Mouse (Mus musculus) right cerebral cortex, postnatal 36 days (tissue): ENCODE data around the gene Vwde.

Source experiments
- DNase-seq, 2 experiments: peaks; one replicate each; pipeline ENCODE4 v3.0.0; 2022; ENCODE audit warnings: low spot score in 2 of 2, mixed read lengths in 1 of 2

The Vwde gene

DNA sequence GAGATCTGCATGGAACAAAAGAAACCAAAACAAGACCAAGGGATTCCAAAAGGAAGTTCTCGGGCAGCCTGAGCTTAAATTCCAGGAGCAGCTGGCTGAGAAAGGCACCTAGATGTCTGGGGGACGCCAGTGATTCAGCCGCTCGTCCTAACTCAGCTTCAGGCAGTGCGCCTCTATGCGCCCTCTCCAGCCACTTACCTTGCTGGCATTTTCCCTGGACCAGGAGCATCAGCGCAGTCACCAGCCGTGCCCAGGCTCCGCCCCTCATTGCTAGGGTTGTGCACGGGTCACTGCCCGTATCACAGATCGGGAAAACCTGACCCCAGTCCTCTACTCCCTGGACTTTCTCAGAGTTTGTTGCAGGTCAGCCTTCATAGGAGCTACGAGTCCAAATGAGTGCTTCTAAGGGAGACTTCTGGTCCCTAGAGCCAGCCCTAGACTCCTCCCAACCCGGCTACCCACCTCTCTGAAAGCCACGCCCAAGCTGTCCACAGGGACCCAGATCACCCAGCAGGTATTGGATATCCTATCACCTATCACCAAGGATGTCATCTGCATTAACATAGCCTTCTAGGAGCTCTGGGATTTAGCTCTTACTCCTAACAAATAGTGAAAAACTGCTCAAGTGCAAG lies at the start of gene Vwde:
TSS of gene Vwde (minus strand) at position 370 of the 632 bp plus-strand sequence.
- DNase-seq: no peak

DNA sequence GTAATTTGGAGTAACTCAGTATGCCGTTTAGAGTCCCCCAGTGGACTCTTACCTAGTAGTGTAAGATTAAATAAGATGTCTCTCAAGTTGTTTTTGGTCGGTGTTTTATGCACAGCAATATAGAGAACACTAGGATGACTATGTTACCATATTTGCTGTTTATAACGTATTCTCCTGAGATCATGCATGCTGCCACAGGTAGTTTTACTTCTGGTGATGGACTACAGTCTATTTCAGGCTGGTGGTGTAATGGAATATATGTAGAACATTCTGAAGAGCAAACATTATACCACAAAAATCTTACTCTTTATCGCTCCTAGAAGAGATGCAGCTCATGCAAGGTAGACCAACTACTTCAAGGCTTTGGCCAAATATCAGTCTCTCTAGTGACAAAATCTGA lies 30.6 kb upstream of the Vwde start:
- DNase-seq: no peak

DNA sequence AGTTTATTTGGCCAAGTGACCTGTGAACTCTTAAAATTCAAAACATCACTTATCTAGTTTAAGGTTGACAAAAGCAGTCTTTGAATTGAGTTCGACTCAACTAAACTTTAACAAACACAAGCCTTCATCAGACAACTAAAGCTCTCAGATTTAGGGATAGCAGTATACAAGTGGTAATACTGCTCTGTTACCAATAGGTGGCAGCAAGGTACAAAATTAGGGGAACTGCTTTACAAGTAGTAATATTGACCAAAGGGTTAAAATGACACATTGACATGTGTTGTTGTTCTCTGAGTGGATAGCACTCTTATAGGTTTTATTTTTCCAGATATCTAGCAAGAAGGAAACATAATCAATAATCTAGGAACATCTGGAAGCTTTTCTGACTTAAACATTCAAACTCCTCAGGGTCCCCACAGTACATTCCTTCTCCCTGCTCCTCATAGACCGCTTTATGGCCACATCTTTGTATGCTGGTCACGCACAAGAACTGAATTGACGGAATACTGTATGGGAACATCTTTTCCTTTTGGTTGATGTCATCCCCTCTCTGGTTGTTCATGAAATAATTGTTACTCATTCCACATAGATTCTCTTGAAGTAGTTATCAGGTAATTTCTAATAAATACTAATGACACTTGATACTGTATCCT lies 23.7 kb upstream of the Vwde start:
- no peak for DNase-seq

DNA sequence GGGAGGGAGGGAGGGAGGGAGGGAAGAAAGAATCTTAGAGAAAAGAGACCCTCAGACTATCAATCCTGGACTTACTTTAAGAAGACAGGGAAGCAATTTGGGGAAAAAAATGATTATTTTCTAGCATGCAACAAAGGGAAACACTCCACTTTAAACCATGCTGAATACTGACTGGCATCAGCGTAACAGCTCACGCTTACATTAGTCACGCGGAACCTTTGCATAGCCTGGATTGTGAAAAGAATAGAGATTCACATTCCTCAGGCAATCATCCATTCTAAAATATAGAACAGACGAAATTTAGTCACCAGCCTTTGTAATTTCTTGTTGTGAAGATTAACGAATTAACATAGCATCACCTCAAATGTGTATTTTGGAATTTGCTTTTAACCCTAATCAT lies 18.6 kb downstream of the Vwde start:
- DNase-seq: no peak

GRCm38 (mm10) chr6:13197486-13197885 lies 27.3 kb downstream of the Vwde start:
- no peak for DNase-seq

DNA sequence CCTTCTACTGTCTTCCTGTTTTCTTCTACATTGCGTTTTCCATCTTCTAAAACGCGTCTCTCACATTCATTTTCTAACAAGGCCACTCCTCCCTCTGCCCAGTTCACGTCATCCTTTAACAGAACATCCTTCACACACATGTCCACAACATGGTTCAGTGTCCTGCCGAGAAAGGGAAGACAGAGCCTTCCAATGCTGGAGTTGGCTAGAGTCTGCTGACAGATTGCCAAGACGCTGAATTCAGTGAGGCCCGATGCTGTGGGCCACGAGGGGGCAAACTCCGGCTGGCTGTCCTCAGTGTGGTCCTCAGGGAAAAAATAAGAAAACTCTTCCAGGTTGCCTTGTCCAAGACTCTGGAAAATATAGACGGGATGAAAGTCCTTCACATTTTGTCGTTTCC lies 37.9 kb downstream of the Vwde start:
- DNase-seq: no peak

- no peak for DNase-seq
Measured at GRCm38 (mm10) chr6:13180061-13180460, 44.7 kb downstream of the Vwde start.

GRCm38 (mm10) chr6:13169459-13170150 lies 55.2 kb downstream of the Vwde start:
- DNase-seq: no peak

DNA sequence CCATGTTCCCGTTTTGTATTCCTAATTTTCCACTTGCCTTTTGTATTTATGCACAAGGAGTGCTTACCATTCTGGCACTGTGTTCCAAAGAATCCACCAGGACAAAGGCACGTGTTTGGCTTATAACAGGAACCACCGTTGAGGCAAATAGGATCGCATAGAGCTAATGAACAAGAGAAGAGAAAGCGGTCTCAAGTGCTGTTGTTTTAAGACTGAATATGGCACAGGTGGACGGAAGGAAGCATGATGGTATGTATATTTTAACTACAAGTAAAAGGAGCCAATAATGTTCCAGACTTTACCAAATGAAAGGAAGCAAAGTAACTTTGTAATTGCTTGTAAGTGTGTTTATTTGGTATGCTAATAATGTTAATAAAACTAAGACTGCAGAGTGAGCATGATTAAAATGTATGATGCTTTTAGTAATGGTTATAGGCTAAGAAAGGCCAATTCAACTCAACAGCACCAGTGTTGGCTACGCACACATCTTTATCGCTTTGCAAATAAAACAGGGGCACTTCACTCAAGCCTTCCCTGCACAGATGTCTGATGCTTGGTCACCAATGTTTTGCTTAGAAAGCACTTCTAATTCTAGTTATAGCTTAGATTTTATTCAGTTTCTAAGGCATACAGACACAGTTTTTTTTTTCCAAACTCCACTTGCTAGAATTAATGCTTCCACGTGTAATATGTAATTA lies 58.4 kb downstream of the Vwde start:
- DNase-seq: no peak

DNA sequence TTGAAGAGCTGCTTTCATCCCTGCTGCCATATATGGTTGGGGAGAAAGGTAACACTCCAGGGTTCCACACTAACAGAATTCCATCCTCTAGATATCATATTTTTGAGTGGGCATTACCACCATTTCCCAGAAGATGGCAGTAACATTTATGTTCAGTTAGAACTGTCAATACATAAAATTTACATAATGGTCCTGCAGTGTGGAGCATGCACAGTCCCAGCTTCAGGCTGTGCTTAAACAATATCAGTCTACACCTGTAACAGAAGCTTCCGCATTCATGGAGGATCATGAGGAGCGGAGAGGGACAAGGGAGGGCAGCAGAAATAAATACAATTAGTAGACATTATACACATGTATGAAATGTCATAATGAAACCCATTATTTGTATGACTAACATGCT lies 65.3 kb downstream of the Vwde start:
- DNase-seq: no peak

DNA sequence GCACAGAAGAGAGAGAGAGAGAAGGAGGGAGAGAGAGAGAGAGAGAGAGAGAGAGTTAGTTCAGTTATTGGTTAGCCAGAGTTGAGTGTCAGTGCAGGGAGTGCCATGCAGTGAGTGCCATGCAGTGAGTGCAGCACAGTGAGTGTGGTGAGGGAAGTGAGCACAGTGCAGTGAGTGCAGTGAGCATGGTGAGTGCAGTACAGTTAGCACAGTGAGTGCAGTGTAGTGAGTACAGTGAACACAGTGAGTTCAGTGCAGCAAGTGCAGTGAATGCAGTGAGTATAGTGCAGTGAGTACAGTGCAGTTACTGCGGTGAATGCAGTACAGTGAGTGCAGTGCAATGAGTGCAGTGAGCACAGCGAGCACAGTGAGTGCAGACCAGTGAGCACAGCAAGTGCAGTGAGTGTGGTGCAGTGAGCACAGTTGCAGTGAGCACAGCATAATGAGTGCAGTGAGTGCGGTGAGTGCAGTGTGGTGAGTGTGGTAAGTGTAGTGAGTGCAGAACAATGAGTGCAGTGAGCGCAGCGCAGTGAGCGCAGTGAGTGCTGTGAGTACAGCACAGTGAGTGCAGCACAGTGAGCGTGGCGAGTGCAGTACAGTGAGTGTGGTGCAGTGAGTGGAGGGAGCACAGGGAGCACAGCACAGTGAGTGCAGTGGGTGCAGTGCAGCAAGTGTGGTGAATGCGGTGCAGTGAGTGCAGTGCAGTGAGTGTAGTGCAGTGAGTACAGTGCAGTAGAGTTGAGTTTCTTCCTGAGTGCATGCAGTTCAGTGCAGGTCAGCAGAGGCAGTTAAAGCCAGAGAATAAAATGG lies 70.7 kb downstream of the Vwde start:
- DNase-seq: no peak

GRCm38 (mm10) chr6:13152062-13152640 lies 72.6 kb downstream of the Vwde start:
- DNase-seq: peak; percentile 18 to 23

DNA sequence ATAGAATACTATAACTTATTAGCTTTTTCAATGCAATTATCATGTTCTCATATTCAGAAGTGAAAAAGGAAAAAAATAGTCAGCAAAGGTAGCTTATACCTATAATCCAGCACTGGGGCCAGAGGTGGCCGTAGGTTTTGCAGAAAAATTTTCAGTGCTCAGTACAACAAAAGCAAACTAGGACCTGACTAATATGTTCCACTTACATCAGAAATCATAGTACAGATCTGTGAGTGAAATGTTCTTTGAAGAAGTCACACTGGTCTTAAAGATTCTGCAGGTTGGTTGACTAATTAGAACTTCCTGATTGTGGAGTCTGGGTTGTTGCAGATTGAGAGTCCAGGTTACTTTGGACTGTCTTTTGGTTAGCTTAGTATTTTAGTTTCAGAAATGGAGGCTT lies 87.5 kb downstream of the Vwde start:
- DNase-seq: no peak

GRCm38 (mm10) chr6:13108662-13109061 lies 116.1 kb downstream of the Vwde start:
- no peak for DNase-seq
